Mouse (Mus musculus): Measurements from ENCODE around the gene Col6a4. TPM values are rescaled to one million over a fixed set of nuclear protein-coding genes. Genes with fewer than 3 reads are reported as not detected.

The Col6a4 gene
- polyA plus RNA-seq (2015; fragmentation: Nextera tagmentation; extraction: Ambion mirVana), result 0.10 and 0.43 TPM in 2 replicates

DNA sequence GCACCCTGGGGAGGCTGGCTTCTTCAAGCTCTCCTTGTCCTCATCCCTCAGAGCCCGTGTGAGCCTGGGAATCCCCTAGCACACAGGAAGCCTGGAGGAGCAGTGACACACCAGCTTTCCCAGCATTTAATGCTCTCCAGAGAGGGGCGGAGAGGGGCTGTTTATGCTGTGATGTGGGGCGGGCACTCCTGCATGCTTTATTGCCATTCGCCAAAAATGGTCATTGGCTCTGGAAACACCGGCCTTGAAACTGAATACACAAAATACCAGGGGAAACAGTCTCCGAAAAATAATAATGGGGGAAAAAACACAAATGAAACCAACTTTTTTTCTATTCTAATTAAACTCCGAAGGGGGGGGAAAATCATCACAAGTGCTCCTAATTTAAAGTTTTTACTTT, at the start of gene Col6a4:
TSS of gene Col6a4 (minus strand) at position 101 of the 400 bp plus-strand sequence.
- no peaks in the 10 kb centered on the region for H3K36me3 ChIP-seq
- H3K27ac ChIP-seq, result no peak within 1 kb of the TSS
- H3K4me2 ChIP-seq, result no peak within 1 kb of the TSS
- WGBS, result 61% methylated on average over 7 of the region's 7 CpGs
- no peaks in the 10 kb centered on the region for H3K9me3 ChIP-seq (replicated peaks)
- no peaks in the 10 kb centered on the region for H3K4me1 ChIP-seq (replicated peaks)
- no peak for ATAC-seq (replicated peaks; ENCODE audit: insufficient number of reproducible peaks, insufficient read depth, low FRiP score, low read depth)
- H3K4me3 ChIP-seq, result no peak within 1 kb of the TSS
- no peak within 1 kb of the TSS for H3K9ac ChIP-seq
- H3K27me3 ChIP-seq, result no peaks in the 10 kb centered on the region

DNA sequence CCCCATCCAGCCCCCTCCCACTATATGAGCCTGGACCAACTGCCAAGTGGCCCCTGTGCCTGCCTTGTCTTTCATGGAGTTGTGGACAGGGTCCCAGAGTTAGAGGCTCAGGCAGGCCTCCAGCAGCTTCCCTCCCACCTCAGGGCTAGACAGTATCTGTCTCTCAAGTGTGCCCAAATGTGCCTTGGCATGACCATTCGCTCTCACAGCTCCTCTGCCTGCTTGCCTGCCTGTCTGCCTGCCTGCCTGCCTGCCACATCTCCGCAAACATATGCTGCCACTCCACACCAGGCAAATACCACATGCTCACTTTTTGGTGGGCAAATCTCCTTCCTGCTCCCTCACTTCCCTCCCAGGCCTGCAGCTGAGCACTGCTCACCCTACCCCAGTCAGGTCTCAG, 49.0 kb upstream of the Col6a4 start:
- H3K4me3 ChIP-seq, result no peak overlapping the region
- H3K36me3 ChIP-seq, result no peaks in the 10 kb centered on the region
- peaks cover 12% of the 10 kb centered on the region for H3K4me1 ChIP-seq (replicated peaks)
- no peaks in the 10 kb centered on the region for H3K9me3 ChIP-seq (replicated peaks)
- no peak overlapping the region for H3K9ac ChIP-seq
- peaks cover 49% of the 10 kb centered on the region for H3K27me3 ChIP-seq
- H3K4me2 ChIP-seq, result no peak overlapping the region
- ATAC-seq (replicated peaks; ENCODE audit: insufficient number of reproducible peaks, insufficient read depth, low FRiP score, low read depth), result no peak
- 77% methylated on average over 2 of the region's 2 CpGs for WGBS
- no peak overlapping the region for H3K27ac ChIP-seq

DNA sequence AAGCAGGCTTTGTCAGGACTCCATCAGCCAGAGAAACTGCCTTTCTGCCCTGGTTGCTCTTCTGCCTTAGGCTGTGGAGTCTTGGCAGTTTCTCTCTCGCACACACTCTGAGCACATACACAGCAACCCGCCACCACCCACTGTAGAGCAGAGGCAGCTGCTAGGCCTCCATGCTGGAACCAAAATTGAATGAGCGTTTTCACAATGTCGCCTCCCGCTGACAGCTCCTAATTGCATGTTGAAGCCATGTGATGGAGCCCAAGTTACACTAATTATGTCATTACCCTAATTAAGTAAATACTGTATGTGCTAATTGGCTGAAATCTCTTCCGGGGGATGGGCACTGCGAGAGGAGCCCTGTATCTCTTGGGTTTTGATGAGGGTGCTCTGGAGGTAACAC, 47.6 kb upstream of the Col6a4 start:
- no peaks in the 10 kb centered on the region for H3K9me3 ChIP-seq (replicated peaks)
- H3K9ac ChIP-seq, result no peak overlapping the region
- peaks cover 35% of the 10 kb centered on the region for H3K27me3 ChIP-seq
- no peak overlapping the region for H3K27ac ChIP-seq
- no peak overlapping the region for H3K4me2 ChIP-seq
- H3K36me3 ChIP-seq, result no peaks in the 10 kb centered on the region
- peaks cover 14% of the 10 kb centered on the region for H3K4me1 ChIP-seq (replicated peaks)
- no peak for ATAC-seq (replicated peaks; ENCODE audit: insufficient number of reproducible peaks, insufficient read depth, low FRiP score, low read depth)
- no peak overlapping the region for H3K4me3 ChIP-seq
- WGBS, result 76% methylated on average over 7 of the region's 7 CpGs

DNA sequence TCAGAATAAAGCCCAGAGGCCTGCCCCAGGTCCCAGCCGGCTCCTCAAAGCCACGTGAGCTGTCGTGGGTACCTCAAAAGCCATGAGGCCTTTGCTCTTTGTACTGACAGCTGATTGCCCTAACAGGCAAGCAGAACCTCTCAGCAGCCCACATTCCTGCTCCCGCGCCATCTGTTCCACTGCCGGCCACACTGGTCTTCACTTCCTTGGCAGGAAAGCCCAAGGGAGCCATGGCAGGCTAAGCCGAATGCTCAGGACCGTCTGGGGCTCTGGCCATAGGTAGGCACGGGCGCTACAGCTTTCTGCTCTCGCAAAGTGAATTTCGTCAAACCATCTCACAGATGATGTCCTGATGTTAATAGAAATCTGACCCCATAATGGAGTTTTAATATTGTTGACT, 45.4 kb upstream of the Col6a4 start:
- WGBS, result 73% methylated on average over 12 of the region's 12 CpGs
- Histone ChIP-seq H3K4me3 (no peak overlapping the region), H3K9me3 (replicated peaks) (no peaks in the 10 kb centered on the region), H3K27ac (no peak overlapping the region), H3K36me3 (no peaks in the 10 kb centered on the region), H3K4me1 (replicated peaks) (0 out of 2 replicates have a peak, but pooled peaks cover 3% of the 10 kb centered on the region), H3K4me2 (no peak overlapping the region), H3K9ac (no peak overlapping the region), H3K27me3 (peaks cover 13% of the 10 kb centered on the region)
- no peak for ATAC-seq (replicated peaks; ENCODE audit: insufficient number of reproducible peaks, insufficient read depth, low FRiP score, low read depth)

DNA sequence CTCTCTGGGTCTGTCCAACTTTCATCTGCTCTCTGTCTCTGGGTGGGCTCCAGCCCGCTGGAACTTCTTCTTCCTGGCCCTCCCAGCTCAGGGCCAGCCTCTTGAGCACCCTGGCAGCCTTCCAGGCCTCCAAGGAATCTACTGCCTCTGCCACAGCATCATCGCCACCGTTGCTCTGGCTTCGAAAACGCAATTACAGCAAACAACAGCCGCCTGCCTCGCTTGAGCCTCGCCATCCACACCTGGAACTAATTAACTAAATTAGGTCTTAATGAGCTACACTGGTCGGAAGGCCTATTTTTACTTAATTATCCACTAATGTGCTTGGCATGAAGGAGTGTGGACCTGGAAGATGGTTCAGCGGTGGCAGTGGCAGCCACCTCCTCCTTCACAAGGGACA, 43.2 kb upstream of the Col6a4 start:
- Histone ChIP-seq H3K27me3 (peaks cover 8% of the 10 kb centered on the region; the same call in 1 of the 2 replicates), H3K4me1 (replicated peaks) (0 out of 2 replicates have a peak, but pooled peaks cover 3% of the 10 kb centered on the region), H3K27ac (no peak overlapping the region), H3K4me3 (no peak overlapping the region), H3K9ac (no peak overlapping the region), H3K4me2 (no peak overlapping the region), H3K9me3 (replicated peaks) (no peaks in the 10 kb centered on the region), H3K36me3 (no peaks in the 10 kb centered on the region)
- ATAC-seq (replicated peaks; ENCODE audit: insufficient number of reproducible peaks, insufficient read depth, low FRiP score, low read depth), result no peak
- 49% methylated on average over 10 of the region's 10 CpGs for WGBS

DNA sequence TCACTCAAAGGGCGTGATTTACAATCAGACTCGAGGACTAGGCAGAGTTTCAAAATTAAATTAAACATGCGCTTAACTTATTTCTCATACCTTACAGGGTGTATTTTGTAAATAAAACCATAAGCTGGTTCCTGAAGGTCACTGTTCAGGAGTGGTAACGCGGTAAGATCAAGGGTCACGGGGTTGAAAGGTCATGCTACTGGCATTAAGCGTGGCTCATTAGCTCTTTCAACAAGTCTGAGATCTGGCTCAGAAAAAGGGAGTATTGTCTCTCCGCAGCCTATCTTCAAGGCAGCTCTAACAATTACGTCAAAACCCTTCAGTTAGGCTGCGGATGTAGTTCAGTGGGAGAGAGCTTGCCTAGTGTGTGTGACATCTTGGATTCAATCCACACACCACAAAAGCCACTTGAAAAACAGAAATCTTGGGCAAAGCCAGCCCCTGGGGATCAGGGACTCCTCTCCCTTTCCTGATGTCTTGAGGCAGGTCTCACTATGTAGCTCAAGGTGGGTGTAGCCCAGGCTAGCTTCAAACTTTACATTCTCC, 41.2 kb upstream of the Col6a4 start:
- Histone ChIP-seq H3K36me3 (no peaks in the 10 kb centered on the region), H3K9ac (no peak overlapping the region), H3K4me3 (no peak overlapping the region), H3K9me3 (replicated peaks) (no peaks in the 10 kb centered on the region), H3K4me2 (no peak overlapping the region), H3K27ac (no peak overlapping the region), H3K27me3 (no peaks in the 10 kb centered on the region), H3K4me1 (replicated peaks) (0 out of 2 replicates have a peak, but pooled peaks cover 3% of the 10 kb centered on the region)
- no peak; the same call in 1 of the 2 replicates for ATAC-seq (replicated peaks; ENCODE audit: insufficient number of reproducible peaks, insufficient read depth, low FRiP score, low read depth)
- WGBS, result 61% methylated on average over 10 of the region's 10 CpGs

DNA sequence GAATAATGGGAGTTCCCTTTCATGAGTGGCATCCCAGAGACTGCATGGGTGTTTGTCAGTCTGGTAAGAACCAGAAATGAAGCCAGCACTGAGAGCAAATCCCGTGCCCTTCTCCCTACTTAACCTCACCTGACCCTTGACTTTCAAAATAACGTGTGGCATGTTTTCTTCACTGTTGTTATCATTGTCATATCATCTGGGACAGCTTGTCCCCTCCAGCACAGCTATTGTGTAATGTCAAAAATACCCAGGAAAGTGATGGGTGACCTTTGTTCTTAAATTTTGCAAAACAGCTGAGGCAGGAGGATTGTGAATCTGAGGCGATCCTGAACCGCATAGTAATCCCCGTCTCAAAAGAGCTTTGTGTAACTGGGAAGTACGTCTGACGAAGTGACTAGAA, 33.7 kb upstream of the Col6a4 start:
- H3K27me3 ChIP-seq, result no peaks in the 10 kb centered on the region
- ATAC-seq (replicated peaks; ENCODE audit: insufficient number of reproducible peaks, insufficient read depth, low FRiP score, low read depth), result no peak
- no peak overlapping the region for H3K9ac ChIP-seq
- no peak overlapping the region for H3K4me2 ChIP-seq
- H3K36me3 ChIP-seq, result no peaks in the 10 kb centered on the region
- no peaks in the 10 kb centered on the region for H3K9me3 ChIP-seq (replicated peaks)
- 72% methylated on average over 7 of the region's 7 CpGs for WGBS
- H3K27ac ChIP-seq, result no peak overlapping the region
- no peaks in the 10 kb centered on the region for H3K4me1 ChIP-seq (replicated peaks)
- no peak overlapping the region for H3K4me3 ChIP-seq

DNA sequence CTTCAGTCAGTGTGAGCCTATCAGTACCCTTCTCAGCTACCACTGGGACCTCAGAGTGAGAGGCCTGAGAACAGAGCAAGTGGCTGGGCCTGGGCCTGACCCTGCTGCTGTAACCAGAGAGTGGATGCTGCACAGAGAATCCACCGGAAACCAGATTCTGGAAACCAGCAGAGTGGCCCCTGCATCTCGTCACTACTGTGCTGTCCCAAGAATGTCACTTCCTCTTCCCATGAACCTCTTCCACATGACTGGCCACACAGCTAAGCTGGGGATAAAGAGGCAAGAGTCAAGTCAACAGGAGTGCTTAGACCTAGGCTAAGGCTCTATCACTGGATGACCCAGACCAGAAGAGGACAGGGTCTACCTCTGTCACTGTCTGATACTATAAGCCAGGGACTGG, 32.5 kb upstream of the Col6a4 start:
- Histone ChIP-seq H3K4me3 (no peak overlapping the region), H3K9me3 (replicated peaks) (no peaks in the 10 kb centered on the region)
- 61% methylated on average over 2 of the region's 2 CpGs for WGBS

DNA sequence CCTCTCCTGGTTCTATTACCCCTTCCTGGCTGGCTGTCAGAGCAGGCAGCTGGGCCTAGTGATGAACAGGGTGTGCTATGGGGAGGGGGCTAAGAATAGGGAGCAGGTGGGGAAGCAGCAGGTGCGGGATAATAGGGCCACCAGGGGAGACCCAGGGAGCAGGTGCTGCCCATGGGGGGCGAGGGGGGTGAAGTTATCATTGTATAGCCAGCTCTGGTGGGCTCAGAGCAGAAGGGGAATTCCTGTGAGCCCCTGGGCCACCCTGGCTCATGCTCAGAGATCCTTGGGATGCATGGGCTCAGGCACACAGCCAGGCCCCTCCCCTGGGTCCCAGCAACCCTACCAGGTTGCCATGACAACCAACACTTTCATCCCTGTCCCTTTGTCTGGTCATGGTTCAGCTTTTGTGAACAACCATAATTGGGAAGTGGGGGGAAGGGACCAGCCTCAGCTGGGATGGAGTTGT, 30.2 kb upstream of the Col6a4 start:
- H3K4me1 ChIP-seq (replicated peaks), result no peaks in the 10 kb centered on the region
- no peak overlapping the region for H3K27ac ChIP-seq
- H3K36me3 ChIP-seq, result no peaks in the 10 kb centered on the region
- H3K9me3 ChIP-seq (replicated peaks), result no peaks in the 10 kb centered on the region
- H3K4me2 ChIP-seq, result no peak overlapping the region
- H3K4me3 ChIP-seq, result no peak overlapping the region
- H3K27me3 ChIP-seq, result no peaks in the 10 kb centered on the region
- ATAC-seq (replicated peaks; ENCODE audit: insufficient number of reproducible peaks, insufficient read depth, low FRiP score, low read depth), result no peak
- H3K9ac ChIP-seq, result no peak overlapping the region
- WGBS, result 25% methylated on average over 2 of the region's 2 CpGs

More for the DNA sequence above, 32.5 kb upstream of the Col6a4 start:
- H3K27me3 ChIP-seq, result no peaks in the 10 kb centered on the region
- H3K9ac ChIP-seq, result no peak overlapping the region
- no peak overlapping the region for H3K4me2 ChIP-seq
- no peak for ATAC-seq (replicated peaks; ENCODE audit: insufficient number of reproducible peaks, insufficient read depth, low FRiP score, low read depth)
- H3K36me3 ChIP-seq, result no peaks in the 10 kb centered on the region
- no peak overlapping the region for H3K27ac ChIP-seq
- H3K4me1 ChIP-seq (replicated peaks), result no peaks in the 10 kb centered on the region

DNA sequence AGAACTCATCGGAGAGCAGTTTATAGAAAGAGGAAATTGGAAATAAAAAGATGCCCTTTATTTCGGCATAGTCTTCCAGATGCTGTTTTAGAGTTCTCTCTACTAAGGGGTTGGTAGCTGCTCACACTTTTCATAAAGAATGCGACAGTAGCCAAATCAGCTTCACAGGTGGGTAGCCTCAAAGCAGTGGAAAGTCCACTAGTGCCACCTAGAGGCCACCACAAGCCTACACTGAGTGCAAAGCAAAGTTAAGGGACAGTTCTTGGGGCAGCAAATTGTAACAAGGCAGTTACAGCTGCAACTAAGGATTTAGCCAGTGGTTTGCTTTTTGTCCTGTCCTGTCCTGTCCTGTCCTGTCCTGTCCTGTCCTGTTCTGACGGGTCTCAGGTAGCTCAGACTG, 27.0 kb upstream of the Col6a4 start:
- no peak overlapping the region for H3K4me2 ChIP-seq
- ATAC-seq (replicated peaks; ENCODE audit: insufficient number of reproducible peaks, insufficient read depth, low FRiP score, low read depth), result no peak
- no peaks in the 10 kb centered on the region for H3K4me1 ChIP-seq (replicated peaks)
- no peak overlapping the region for H3K27ac ChIP-seq
- no peaks in the 10 kb centered on the region for H3K27me3 ChIP-seq
- no peak overlapping the region for H3K4me3 ChIP-seq
- H3K9ac ChIP-seq, result no peak overlapping the region
- WGBS, result 41% methylated on average over 4 of the region's 4 CpGs
- H3K9me3 ChIP-seq (replicated peaks), result no peaks in the 10 kb centered on the region
- H3K36me3 ChIP-seq, result no peaks in the 10 kb centered on the region

DNA sequence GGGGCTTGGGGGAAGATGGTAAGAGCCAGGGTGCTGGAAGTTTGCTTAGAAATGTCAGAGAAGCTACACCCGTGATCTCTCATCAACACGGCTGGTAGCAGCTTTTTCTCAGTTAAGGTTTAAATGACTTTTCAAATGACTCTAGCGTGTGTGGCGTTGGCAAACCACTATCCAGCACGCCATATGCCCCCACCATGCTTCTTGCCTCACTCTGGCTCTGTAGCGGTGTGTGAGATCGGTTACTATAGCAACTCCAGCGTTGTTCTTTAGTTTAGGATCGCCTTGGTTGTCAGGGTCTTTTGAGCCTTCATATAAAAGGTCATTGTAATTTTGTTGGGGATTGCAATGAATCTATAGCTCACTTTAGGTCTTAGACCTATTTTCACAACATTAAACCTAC, 22.5 kb upstream of the Col6a4 start:
- H3K4me1 ChIP-seq (replicated peaks), result no peaks in the 10 kb centered on the region
- 0 out of 2 replicates have a peak, but pooled peaks cover 3% of the 10 kb centered on the region for H3K27me3 ChIP-seq
- whole genome bisulfite sequencing, result 69% methylated on average over 9 of the region's 9 CpGs
- no peak for ATAC-seq (replicated peaks; ENCODE audit: insufficient number of reproducible peaks, insufficient read depth, low FRiP score, low read depth)
- no peaks in the 10 kb centered on the region for H3K9me3 ChIP-seq (replicated peaks)
- H3K4me2 ChIP-seq, result no peak overlapping the region
- H3K4me3 ChIP-seq, result no peak overlapping the region
- H3K36me3 ChIP-seq, result no peaks in the 10 kb centered on the region
- H3K27ac ChIP-seq, result no peak overlapping the region
- H3K9ac ChIP-seq, result no peak overlapping the region

DNA sequence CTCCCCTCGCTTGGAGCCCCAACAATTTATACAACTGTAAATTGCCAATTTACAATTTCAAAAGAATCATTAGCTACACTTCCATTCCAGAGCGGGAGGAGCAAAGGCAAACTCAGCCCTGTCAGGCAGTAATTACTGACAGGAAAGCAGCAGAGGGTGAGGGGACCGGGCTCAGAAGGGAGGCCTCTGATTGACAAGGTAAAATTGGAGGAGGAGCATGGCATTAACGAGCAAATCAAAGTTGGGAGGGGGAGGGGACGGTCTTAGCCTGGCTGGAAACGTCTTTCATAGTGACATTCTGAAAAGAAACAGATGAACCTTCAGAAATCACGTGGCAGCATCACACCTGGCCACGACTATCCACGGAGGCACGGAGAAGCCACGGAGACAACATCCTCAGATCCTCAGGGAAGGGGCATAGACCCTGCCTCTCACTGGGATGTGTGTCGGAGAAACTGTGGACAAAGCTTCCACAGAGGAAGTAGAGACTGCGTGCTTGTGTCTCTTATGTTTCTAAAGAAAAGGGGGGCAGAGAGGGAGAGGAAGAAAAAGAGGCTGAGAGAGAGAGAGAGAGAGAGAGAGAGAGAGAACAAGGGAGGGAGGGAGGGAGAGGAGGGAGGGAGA, 19.3 kb upstream of the Col6a4 start:
- H3K36me3 ChIP-seq, result no peaks in the 10 kb centered on the region
- ATAC-seq (replicated peaks; ENCODE audit: insufficient number of reproducible peaks, insufficient read depth, low FRiP score, low read depth), result no peak
- no peak overlapping the region for H3K4me2 ChIP-seq
- WGBS, result 28% methylated on average over 13 of the region's 13 CpGs
- no peak overlapping the region for H3K4me3 ChIP-seq
- no peaks in the 10 kb centered on the region for H3K4me1 ChIP-seq (replicated peaks)
- no peak overlapping the region for H3K9ac ChIP-seq
- no peaks in the 10 kb centered on the region for H3K9me3 ChIP-seq (replicated peaks)
- H3K27me3 ChIP-seq, result peaks cover 8% of the 10 kb centered on the region; the same call in 1 of the 2 replicates
- H3K27ac ChIP-seq, result no peak overlapping the region

All from heart, embryonic 15.5 days (tissue).